Mouse (Mus musculus) left cerebral cortex, postnatal 25 days (tissue): Measurements from ENCODE around the gene Cacnb4. TPM values are rescaled to one million over a fixed set of nuclear protein-coding genes. Genes with fewer than 3 reads are reported as not detected.

Experiments used
- DNase-seq, 2 experiments: peaks; one replicate each; pipeline ENCODE4 v3.0.0; 2022; ENCODE audit warnings: low spot score in 2 of 2, mixed read lengths in 1 of 2
- intact Hi-C: fragments of 180-260 bp; cut with DNase I; formaldehyde crosslinking; loops from one replicate; pipeline ENCODE4 v1.15.1; 2025
- total RNA-seq, 2 experiments: library from RNA; stranded (reverse); gene quantifications; 2 replicates each; pipeline ENCODE4 v1.2.3; 2021

The Cacnb4 gene
- total RNA-seq, 2 experiments from 2014 or later, result 168 to 178 TPM

- no peak for DNase-seq
- intact Hi-C loops, result no loop called here
These were observed 177.5 kb downstream of the Cacnb4 start for GRCm38 (mm10) chr2:52499101-52499537.

DNA sequence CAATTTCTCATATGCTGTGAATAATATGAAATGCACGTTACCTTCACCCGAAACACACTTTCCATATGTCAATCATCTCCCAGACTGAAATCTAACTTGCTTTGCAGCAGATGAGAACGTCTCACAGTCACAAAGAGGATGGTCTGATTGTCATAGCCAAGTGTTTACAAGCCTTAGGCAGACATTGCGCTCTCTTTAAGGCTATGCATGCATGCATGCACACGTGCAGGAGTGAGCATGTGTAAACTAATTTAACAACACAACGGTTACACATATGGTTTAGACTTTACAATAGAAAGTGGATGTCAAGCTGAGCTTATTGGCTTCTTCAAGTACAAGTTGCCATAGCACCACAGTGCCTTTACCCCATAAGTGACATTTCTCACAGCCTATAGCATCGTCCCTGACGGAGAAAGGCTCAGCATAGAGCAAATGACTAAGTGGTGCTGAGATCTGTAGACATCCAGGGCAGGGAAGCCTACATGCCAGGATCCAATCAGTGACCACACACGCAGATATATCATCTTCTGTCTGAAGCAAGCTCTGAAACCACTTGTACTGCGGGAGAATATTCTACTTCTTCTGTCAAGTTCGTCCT, 181.4 kb downstream of the Cacnb4 start:
- intact Hi-C loops, result loop anchor here (2.0 kb wide), 1 partner anchor 62 kb away; no protein-coding TSS in a partner anchor
- DNase-seq, result peak in 1 of 2 experiments; percentile 51

DNA sequence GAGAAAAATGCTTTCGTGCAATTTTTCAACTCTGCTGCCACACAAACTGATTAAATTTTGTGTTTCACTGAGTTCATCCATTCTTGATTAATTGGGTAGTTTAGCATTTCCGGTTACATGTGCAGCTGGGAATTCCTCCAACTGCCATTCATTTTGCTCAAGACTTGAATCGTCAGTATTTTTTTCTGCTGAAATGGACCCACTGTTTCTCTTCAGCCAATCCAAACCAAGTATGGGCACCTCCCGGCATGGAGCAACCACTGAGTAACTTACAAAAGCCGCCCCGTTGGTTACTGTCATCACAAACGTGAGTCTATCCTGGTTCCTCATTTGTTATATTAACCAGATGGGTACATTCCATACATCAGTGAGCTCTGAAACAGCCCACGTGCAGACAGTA, 182.4 kb downstream of the Cacnb4 start:
- no peak for DNase-seq
- intact Hi-C loops, result loop anchor here (2.0 to 5.0 kb wide), 2 partner anchors 63 to 98 kb away; no protein-coding TSS in a partner anchor

DNA sequence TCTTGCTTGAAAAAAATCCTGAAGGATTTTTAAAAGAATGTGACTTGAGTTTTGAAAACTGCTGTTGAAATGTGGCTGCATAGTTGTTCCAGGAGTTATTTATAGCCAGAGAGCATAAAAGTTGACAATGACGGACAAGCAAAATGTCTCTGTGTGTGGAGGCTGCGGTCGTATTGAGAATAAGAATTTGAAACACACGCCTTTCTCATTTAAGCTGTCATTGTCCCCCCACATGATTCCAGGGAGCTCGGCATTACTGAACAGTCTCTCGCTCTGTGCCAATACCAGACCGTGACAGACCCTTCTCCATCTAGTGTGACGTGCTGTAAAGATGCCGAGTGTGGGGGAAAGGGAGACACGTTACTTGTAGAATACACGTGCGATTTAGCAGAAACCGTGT, 183.8 kb downstream of the Cacnb4 start:
- intact Hi-C loops, result loop anchor here (5.0 kb wide), 1 partner anchor 99 kb away; no protein-coding TSS in a partner anchor

GRCm38 (mm10) chr2:52489840-52490239, 186.8 kb downstream of the Cacnb4 start:
- DNase-seq, result no peak
- intact Hi-C loops, result loop anchor here (5.0 kb wide), 1 partner anchor 102 kb away; no protein-coding TSS in a partner anchor

More for the DNA sequence above, 183.8 kb downstream of the Cacnb4 start:
- DNase-seq, result peak in 1 of 2 experiments; percentile 36

DNA sequence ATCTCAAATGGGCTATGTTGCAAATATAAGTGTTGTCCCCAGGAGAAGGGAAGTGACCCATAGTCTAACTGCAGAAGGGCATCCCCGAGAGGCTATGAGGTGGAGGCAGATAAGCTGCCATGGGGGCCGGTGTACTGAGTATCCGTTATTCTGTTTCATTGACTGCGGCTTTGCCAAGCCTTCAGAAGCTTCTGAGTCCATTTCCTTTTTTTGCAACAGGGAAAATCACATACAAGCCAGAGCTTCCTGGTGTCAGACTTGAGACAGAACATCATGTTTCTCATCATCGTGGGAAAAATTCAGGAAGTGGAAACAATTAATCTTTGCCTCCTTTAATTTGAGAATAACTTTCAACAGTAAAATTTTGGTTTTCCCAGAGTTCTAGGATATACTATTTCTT, 193.1 kb downstream of the Cacnb4 start:
- no peak for DNase-seq
- intact Hi-C loops, result no loop called here

GRCm38 (mm10) chr2:52480476-52480875, 196.2 kb downstream of the Cacnb4 start:
- no peak for DNase-seq
- intact Hi-C loops, result no loop called here

- intact Hi-C loops, result no loop called here
- no peak for DNase-seq
These were observed 198.1 kb downstream of the Cacnb4 start for GRCm38 (mm10) chr2:52478501-52478900.

DNA sequence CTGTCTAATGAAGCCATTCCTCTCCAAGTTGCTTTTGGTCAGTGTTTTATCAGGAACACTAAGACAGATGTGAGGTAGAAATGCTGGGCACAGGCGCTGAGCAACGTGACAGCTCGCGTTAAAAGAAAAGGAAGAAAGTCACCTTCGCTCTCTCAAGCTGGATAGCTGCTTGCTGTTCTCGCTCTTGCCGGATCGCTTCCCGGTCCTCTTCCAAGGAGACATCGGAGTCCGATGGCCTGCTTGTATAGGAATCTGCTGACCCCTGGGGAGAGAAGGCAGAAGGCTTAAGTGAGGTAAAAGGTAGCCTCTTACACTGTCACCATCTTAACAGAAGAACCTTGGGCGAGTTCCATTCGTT, 199.1 kb downstream of the Cacnb4 start:
- intact Hi-C loops, result no loop called here

GRCm38 (mm10) chr2:52476801-52477549, 199.7 kb downstream of the Cacnb4 start:
- intact Hi-C loops, result no loop called here
- DNase-seq, result no peak

More for the DNA sequence above, 199.1 kb downstream of the Cacnb4 start:
- DNase-seq, result no peak

DNA sequence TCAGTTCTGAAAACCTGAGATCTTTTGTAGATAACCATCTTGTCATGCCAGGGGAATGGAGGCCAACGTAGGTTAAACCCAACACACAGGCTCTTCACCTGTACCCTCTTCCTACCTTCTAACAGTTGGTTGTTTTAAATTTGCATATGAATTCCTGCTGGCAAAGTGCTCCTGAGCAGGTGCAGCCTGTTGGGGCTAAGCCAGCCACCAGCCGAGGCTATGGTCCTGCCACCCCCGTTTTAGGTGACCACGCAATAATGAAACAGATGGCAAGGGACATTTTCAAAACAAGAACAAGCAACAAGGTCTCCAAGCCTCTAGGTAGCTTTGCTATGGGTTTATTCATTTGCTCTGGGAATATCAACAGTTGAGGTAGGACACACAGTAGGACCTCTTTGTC, 200.8 kb downstream of the Cacnb4 start:
- no peak for DNase-seq
- intact Hi-C loops, result no loop called here

- DNase-seq, result no peak
- intact Hi-C loops, result no loop called here
These were observed 202.1 kb downstream of the Cacnb4 start for GRCm38 (mm10) chr2:52474570-52474969.

GRCm38 (mm10) chr2:52471545-52472291, 204.9 kb downstream of the Cacnb4 start:
- intact Hi-C loops, result no loop called here

DNA sequence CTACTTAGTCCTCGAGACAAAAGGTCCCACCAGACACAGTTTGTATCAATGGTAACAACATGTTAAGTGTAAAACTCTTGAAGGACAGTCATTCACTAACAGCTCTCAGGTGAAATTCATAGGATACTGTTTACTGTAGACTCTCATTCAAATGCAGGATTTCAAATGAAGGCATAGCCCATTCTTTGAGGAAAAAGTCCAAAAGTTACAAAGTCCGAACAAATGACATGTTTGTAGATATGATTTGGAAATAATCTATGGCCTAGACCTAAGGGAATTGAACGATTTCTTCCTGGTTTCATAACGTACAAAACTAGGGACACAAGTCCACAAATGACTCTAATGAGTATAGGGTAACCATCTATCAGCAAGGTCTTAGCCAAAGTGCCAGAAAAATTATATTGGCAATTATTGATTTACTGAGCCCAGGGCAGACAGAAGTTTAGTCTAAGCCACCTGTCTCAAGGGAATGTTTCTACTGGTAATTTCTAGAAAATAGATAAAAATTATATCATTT, 206.5 kb downstream of the Cacnb4 start:
- intact Hi-C loops, result no loop called here

More at GRCm38 (mm10) chr2:52471545-52472291, 204.9 kb downstream of the Cacnb4 start:
- DNase-seq, result no peak

GRCm38 (mm10) chr2:52467629-52468028, 209.0 kb downstream of the Cacnb4 start:
- intact Hi-C loops, result no loop called here
- no peak for DNase-seq

More for the DNA sequence above, 206.5 kb downstream of the Cacnb4 start:
- DNase-seq, result no peak

DNA sequence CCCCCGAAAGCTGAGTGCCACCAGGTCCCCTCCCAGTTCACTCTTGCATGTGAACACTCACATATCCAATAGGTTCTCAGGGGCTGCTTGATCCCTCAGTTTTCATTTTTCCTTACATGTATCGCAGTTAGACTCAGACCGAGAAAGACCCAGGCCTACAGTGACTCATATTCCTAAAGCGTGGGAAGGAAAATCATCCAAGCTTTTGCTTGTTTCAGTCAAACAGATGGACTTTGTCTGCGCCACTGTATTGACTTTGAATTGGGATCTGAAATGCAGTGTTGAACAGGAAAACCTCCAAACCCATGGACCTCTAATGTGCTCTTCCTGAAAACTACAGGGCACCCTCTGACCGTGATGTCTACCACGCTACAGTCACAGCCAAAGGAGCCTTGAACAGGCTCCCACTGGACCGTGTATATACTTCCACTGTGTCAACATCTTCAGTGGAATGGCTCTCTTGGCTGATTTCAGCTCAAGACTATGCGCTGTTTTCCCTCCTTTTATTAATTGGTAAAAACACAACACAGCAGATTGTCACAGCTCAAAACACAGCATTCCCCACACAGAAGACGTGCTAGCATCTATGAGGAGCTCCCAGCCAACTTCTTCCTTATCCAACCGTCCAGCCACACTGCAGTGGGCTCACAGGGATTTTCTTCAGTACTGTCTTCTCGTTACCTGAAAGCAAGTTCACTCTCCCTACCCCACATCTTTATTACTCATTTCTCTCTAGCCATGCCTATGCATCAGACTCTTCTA, 215.2 kb downstream of the Cacnb4 start:
- intact Hi-C loops, result no loop called here
- DNase-seq, result peak; percentile 13 to 65

- no peak for DNase-seq
- intact Hi-C loops, result no loop called here
These were observed 220.8 kb downstream of the Cacnb4 start for GRCm38 (mm10) chr2:52455606-52456479.

DNA sequence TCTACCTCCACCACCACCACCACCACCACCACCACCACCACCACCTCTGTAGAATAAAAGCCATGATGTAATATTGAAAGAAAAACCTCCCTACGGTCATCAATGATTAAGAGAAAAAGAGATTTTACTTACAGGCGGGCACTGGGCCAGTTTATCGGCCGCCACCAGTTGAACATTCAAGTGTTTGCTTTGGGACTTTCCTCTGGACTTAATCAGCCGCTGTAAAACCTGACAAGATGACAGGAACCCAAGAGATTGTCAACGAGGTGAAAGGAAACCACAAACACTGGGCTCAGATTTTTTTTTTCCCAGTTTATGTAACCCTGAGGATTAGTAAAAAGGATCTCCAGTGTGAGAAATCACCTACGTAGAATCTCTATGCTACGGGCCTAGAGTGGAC, 226.8 kb downstream of the Cacnb4 start:
- intact Hi-C loops, result no loop called here
- no peak for DNase-seq
